Mouse (Mus musculus): ENCODE measurements around the gene Phactr1.

Gene Phactr1

DNA sequence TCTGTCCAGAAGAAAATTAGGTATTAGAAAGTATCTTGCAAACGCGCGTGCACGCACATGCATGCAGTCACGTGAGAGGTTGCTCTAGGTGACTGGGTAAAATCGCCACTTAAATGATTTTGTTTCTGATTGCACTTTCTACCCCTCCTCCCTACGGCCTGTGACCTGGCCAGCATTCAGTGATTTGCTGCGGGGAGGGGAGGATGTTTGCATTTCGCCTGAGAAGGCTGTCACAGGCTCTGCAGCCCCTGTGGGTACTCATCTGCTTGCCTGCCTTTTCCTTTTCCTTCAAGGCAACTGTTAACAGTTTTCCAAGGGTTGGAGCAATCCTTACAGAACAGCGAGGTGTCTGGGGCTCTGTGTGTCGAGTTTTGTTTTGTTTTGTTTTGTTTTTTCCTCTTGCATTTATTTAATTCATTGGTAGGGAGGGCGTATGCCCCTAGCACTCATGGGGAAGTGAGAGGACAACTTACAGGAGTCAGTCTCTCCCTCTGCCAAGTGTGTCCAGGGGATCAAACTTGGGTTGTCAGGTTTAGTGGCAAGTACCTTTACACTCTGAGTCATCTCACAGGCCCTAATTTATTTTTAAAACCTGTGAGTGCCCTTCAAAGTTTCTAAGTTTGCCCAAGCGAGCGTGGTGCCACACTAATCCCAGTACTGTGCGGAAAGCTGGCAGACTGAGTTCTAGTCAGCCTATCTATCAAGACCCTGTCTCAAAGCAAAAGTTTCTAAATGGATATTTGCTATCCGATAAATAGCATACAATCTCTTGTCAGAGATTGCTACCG, 443.7 kb downstream of the Phactr1 start:
- in situ Hi-C loops (cut with MboI, MseI) = no loop called here

DNA sequence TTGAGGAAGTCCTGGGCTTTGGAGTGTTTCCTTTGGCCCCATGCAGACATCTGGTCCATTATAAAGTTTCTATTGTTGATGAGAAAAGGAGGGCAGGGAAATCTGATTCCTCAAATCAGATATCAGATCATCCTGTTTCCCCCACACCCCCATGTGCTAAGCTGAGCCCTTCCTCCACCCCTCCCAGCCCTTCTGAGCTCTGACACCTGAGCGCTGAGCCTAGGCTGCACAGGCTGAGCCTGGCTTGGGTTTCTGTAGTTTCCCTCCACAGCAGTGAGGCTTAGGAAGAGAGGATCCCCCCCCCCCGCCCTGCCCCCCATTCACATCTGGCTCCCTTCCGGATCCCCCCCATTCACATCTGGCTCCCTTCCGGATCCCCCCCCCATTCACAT, 444.3 kb downstream of the Phactr1 start:
- in situ Hi-C loops (cut with MboI, MseI) = no loop called here

DNA sequence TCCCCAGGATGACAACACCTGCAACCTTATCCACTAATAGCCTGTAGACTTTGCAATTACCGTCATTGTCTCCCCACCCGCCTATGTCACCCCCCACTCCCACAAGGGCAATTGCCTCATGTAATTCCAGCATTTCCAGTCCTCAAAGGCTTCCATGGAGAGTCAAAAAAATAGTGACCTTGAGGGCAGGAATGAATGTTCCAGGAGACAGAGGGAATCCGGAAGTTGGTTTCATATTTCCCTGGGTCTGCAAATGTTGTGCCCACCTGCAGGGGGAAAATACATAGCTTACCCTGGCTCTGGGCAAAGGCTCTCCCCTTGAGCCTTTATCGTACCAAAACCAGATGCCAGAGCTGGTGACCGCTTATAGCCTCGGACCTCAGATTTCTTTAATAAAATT, 449.7 kb downstream of the Phactr1 start:
- in situ Hi-C loops (cut with MboI, MseI) = no loop called here

DNA sequence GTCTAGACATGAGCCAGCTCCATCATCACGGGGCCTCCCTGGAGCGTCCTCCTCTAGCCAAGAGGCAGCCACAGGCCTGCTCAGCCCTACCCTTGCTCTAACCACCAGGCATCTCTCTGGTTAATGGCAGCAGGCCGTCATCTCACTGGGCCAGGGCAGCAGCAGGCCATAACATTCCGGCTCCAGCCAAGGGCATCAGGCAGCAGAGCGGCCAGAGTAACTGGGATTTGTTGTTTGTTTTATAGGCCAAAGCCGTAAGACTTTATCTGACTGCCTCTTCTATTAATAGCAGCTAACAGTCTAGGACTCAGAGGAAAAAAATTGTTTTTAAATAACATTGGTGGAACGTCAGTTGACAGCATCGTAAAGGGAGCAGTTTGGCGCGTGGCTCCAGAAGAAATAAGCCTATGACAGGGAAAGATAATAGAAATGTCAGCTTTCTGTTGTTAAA, 451.3 kb downstream of the Phactr1 start:
- in situ Hi-C loops (cut with MboI, MseI) = no loop called here

DNA sequence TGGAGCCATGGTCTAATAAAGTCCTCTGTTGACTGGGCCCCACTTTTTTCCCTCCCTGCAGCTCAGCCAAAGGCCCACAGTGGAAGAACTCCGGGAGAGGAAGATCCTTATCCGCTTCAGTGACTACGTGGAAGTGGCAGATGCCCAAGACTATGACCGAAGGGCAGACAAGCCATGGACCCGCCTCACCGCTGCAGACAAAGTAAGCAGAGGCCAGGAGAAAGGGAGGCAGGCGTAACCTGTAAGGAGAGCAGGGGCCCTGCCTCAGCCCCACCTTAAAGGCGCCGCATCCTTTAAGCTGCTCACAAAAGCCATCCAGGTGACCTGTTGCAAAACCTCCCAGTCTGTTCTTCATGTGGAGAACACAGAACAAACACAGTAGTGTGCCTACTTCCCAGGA, 452.4 kb downstream of the Phactr1 start:
- in situ Hi-C loops (cut with MboI, MseI) = no loop called here

DNA sequence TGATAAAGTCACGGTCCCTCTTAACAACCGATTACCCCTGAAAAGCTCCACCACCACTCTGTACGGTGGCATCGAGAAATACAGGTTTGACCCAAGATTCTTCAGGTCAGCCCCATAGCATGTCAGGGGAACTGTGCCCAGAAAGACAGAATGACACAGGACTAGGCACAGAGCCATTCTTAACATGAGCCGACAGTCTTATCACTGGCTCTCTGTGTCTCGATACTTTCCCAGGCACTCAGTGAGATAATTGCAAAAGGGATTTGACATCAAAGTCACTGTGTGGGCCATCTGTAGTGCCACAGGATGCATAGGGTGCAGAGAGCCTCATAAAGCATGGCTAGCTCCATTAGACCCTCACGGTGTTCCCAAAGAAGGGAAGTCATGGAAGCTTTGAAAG, 453.0 kb downstream of the Phactr1 start:
- in situ Hi-C loops (cut with MboI, MseI) = no loop called here

DNA sequence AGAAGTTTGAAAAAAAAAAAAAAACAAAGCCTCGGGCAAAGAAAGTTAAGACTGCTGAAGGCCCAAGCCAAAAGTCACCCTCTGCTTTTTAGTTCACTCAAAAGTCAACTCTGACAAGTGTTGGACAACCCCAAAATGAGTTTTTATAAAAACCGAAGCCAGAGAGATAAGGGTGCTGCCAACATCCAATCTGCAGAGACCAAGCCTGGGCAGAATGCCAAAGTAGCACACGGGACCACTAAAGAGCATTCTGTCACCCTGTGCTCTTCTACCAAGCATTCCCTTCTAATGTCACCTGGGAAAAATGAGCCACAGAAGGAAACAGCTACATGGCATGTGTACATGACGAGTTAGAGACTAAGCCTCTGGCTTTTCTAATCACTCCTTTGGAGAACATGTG, 454.0 kb downstream of the Phactr1 start:
- in situ Hi-C loops (cut with MboI, MseI) = no loop called here

DNA sequence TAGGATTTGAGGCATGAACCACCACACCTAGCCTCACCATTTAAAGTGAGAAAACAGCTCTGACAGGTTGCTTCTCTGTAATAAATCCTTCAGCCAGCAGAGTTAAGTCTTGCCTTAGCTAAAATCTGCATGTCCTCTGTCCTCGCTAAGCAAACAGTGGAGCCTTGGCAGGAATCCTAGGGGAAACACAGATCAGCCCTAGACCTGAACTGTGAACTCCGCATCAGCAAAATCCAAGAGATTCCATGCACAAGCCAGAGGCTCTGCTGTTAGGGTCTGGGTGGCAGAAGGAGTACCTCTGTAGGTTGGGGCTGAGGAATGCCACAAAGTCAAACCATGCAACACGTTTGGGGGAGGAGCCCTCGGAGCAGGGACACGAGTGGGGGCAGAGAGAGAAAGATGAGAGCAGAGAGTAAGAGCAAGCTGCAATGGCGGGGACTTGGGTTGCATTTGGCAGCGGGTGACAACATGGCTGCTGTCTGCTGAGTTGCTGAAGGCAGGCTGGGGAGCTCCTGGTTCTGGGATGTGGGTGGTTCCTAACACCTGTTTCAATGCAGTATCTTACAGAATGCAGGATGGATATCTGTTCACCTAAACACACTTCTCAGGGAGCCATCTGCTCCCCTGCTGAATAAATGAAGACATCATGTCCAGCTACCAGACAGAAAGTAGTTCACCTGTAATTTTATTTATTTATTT, 464.4 kb downstream of the Phactr1 start:
- in situ Hi-C loops (cut with MboI, MseI) = no loop called here

DNA sequence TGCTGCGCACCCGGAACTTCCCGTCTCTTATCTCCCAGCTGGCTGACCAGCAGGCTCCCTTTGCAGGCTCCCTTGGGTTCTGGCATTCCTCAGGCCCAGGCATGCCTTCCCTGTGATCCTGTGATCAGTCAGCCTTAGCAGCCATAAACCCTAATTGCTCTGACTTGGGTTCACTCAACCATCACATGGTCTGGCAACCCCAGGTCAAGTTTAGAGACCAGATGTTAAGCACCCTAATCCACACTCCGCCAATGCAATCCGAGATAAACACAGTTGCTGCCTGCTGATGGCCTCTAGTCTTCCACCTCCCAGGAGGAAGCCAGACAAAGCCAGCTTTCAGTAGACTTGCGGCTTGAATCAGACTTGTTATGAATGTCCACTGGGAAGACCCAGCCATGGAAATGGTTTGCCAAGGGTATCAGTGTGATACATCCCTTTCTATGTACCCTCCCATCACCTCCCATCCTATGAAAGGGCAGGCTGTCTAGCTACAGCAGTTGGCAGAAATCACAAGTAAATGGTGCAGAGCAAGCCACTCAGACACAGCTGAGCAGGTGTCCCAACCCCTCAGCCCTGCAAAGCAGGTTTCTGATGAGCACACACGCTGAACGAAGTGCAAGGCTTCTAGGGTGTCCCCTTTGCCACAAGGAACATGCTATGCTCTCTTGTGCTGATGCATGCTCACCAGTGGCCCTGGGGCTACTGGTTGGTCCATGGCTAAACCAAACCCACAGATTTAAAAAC, 466.3 kb downstream of the Phactr1 start:
- in situ Hi-C loops (cut with MboI, MseI) = no loop called here

DNA sequence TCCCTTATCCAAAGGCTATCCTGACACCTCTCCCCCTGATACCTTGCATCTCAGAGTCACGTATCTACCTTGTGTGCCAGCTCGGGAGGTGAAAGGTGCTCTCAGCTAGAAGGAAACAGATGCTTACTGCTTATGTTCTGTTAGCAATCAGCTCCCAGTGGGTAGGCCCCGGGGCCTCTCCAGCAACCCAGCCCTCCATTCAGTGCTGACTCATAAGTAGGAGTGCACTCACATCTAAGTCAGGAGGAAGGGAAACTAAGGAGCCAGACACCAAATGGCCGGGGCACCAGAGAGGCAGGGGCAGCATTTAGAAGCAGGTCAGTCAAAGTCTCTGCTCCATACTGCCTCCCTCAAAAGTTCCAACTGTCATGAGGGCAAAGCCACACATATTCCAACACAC, 468.3 kb downstream of the Phactr1 start:
- in situ Hi-C loops (cut with MboI, MseI) = no loop called here

DNA sequence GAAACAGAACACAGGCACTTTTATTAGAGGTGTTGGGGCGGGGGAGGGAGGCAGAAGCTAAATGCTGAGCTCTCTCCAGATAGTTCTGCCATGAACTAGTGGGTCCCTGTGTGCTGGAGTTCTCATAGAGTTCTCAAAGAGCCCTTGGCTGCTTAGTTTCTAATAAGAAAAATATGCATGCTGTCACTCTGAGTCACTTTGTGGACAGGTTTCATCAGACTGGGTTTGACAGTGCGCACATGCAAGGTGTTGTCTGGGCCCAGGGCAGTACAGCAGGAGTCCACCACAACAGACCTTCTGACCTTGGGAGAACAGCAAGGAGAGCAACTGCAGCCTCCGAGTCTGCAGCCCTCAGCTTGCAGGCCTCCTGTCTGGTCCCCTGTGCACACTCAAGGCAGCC, 469.2 kb downstream of the Phactr1 start:
- in situ Hi-C loops (cut with MboI, MseI) = no loop called here

DNA sequence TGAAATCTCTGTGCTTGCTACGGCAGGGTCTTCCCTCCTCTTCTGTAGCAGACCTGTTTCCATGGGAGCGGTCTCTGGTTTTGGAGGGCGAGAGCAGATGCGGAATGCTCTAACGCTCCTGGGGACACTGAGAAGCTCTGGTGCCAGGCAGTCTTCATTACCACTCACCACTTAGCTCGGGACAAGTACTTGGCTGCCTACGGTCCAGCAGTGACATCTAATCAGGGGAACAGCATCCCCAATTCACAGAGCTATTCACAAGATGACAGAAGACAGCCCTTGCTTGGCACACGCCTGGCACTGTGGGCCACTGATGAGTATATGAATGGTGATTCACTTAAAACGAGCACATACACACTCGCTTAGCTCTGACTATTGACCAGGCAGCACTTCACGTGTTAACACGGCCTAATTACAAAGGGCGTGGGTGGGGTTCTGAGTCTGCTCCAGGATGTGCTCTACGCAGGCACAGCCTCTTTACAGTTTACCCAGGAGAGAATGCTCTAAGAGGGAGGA, 471.6 kb downstream of the Phactr1 start:
- in situ Hi-C loops (cut with MboI, MseI) = no loop called here

DNA sequence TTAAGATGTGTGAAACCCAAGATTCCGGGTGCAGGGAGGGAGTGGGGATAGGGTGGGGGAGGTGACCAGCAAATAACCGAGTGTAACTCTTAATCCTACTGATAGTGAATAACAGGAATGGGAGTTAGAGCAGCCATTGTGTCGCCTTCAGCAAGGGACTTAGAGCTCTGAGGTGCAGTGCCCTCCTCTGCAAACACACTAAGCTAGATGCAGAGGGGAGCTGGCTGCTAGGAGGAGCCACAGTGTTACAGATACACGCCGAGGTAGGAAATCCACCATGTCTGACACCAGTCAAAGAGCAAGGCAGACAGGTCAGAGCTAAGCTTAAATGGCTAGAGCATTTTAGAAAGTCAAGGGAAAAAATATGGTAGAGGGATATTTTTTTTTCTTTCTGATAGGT, 476.9 kb downstream of the Phactr1 start:
- in situ Hi-C loops (cut with MboI, MseI) = no loop called here

DNA sequence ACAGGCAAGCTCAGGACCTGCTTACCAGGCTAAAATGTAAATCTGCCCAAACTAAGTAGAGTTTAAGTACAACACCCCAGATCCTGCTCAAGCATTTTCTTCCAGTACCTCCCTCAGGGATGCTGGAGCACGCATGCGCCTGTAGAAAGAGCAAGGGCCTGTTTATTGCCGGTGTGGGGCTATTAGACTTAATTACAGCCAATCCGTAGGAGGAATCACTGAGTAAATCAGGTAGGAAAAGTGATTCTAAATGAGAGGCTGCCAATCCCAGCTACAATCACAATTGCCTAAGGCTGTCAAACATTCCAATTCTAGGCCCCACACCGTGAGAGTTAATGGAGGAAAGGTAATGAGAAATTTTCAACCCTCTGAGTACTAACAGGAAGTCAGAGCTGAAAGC, 477.9 kb downstream of the Phactr1 start:
- in situ Hi-C loops (cut with MboI, MseI) = no loop called here

DNA sequence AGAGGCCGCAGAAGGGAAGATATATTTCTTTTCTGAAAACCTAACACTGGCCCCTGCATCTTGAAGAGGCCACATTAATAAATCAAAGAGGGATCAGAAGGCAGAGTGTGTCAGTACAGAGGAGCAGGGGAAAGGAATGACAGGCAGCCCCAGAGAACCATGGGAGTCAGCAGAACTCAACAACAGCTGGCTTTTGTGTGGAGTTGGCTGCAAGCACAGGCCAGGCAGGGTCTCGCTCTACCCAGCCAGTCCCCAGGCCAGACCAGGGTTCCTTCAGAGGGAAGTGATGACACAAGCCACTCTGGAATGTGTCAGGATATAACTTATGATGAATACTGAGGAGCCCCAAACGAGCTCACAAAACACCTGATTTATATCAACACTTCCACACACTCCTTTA, 479.0 kb downstream of the Phactr1 start:
- in situ Hi-C loops (cut with MboI, MseI) = no loop called here

DNA sequence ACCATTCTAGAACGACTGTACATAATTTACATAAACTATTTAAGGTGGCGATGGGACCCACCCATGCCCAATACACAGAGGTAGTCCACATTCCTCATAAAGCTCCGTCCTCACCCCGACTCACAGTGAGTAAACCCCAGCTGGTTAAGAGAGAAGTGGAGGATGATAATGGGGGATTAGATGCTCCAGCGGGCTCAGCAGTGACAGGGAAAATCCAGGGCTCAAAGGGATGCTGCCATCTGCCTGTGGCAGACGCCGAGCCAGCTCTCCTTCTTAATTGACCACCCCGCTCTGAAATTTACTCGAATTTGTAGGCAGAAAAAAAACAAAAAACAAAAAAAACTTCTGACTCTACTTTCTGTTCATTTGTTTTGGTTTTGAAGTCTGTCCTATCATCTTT, 487.3 kb downstream of the Phactr1 start:
- in situ Hi-C loops (cut with MboI, MseI) = no loop called here

DNA sequence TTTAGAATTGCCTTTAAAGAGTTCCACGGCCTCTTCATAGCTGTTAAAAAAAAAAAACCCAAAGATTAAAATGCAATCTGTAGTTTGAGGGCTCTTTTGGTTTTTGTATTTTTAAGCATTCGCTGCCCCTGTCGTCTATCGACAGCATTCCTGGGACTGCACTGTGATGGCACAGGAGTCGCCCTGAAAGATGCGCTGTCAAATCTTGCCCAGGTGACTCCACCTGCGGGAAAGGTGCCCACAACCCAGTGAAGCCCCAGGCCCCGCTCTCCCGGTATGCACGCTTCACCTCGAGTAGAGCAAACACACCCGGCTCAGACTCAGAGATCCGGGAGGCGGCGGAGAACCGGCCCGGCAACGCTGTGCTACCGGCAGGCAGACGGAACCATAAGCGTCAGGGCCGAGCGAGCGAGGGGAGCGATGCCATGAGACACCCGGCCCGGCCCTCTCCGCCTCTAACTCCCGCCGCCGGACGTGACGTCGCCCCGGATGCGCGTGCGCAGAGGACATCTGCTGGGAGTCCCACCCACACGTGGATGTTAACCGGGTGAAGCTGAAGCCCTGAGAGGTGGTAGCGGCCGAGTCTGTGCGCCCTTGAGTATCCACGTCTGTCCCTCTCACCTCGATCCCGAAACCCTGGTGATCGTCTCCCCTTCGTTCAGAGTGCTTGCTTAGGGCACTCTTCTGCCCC, 490.7 kb downstream of the Phactr1 start, which contains the start of gene Tbc1d7:
Gene Tbc1d7, minus strand, starts transcription at position 482 of the 691 bp plus-strand sequence.
- in situ Hi-C loops (cut with MboI, MseI) = loop anchor here (10.0 kb wide), 1 partner anchor 604 kb away; no protein-coding TSS in a partner anchor

DNA sequence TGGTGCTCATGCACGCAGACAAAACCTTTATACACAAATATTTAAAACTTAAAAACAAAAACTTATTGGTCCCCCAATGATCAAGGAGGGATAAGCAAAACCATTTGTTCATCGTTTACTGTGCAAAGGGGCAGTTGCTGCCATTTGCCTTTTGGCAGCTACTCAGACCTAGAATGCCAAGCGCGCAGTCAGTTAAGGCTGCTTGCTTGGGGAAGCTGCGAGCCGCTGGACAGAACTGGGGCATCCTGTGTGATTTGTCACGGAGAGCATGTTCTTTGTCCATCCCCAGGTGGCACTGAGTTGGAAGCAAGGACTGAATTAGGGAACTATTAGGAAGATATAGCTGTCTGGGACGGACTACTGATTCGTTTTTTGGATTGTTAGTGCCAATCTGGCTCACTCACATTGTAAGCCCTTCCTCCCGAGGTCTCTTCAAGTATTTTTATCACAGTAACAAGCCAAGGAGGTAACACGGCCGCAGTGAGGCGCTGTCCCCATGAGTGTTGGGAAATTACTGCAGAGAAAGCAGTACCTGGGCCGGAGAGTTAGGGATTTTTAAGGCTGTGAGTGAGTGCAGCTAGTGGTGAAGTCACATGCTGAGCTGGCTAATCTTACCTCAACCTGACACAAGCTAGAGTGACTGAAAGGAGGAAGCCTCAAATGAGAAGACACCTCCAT, 491.8 kb downstream of the Phactr1 start:
- in situ Hi-C loops (cut with MboI, MseI) = loop anchor here (10.0 kb wide), 1 partner anchor 603 kb away; no protein-coding TSS in a partner anchor

DNA sequence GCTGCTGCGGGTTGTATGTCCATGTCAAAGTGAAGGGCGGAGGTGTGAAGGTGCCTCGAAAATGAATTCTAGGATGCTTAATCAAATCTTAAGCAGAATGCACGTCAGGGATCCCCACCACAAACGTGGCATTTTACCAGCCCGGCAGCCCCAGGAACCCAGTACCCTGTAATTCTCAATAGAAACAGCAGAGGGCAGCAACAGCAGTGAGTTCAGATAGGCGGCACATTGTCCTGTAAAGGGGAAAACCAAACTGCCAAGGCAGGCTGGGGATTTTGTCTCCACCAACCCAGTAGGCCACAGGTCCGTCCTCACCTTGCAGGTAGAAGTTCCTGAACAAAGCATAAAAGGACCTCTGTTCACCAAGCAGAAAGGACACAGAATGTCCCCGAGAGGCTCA, 492.8 kb downstream of the Phactr1 start:
- in situ Hi-C loops (cut with MboI, MseI) = loop anchor here (10.0 kb wide), 1 partner anchor 602 kb away; no protein-coding TSS in a partner anchor

DNA sequence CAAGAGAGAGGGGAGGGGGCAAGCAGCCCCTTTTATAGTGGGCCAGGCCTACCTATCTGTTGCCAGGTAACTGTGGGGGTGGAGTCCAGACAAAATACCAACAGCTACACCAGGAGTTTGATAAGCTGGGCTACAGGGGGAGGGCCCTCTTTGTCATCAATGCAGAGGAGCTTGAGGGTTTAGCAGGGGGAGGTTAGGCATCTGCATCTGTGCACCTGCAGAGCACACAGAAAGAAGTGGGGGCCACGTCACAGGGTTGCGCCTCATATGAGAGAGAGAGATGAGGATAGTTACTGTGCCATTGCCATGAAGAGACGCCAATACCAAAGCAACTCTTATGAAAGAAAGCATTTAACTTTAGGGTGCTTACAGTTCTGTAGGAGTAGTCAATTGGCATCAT, 496.3 kb downstream of the Phactr1 start:
- in situ Hi-C loops (cut with MboI, MseI) = loop anchor here (5.0 to 10.0 kb wide), 2 partner anchors 381 to 598 kb away; no protein-coding TSS in a partner anchor

DNA sequence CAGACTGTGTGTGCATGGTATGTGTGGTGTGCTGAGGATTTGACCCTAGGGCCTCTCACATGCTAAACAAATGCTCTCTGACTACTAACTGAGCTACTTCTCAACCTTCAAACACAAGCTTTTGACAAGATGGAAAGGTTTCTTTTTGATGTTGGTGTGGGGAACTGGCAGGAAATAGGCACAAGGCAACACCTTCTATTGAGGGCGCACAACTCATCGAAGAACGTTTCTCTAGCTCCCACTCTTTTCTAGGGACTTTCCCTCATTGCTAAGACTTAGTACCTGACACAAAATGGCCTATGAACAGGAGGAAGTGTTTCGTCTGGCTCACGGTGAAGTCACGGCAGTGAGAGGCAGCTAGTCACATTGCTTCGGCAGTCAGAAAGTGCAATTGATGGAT, 496.9 kb downstream of the Phactr1 start:
- in situ Hi-C loops (cut with MboI, MseI) = loop anchor here (5.0 to 10.0 kb wide), 2 partner anchors 380 to 597 kb away; no protein-coding TSS in a partner anchor
